Mouse (Mus musculus) cortical plate, adult 2 months (tissue): Measurements from ENCODE around the gene Stxbp4. TPM values are rescaled to one million over a fixed set of nuclear protein-coding genes. Genes with fewer than 3 reads are reported as not detected.

Source experiments
- H3K27ac ChIP-seq: fragments of 200-500 bp; 2 replicates; pipeline ENCODE4 v1.5.1; 2012; ENCODE audit warnings: low read length, control low read depth, inconsistent platforms; ENCODE audit not compliant: insufficient read depth
- H3K4me1 ChIP-seq: fragments of 200-500 bp; 2 replicates; pipeline ENCODE4 v1.6.1; 2011; ENCODE audit warnings: low read length; ENCODE audit not compliant: control insufficient read depth, insufficient read depth
- H3K4me3 ChIP-seq: fragments of 200-500 bp; 2 replicates; pipeline ENCODE4 v1.5.1; 2011; ENCODE audit warnings: mild to moderate bottlenecking, low read length, control low read depth; ENCODE audit not compliant: insufficient read depth
- CTCF ChIP-seq: fragments of 200-500 bp; IDR thresholded peaks from 2 replicates; pipeline ENCODE4 v1.5.1; 2011; ENCODE audit warnings: mild to moderate bottlenecking, control low read depth, low read length; ENCODE audit not compliant: insufficient read depth; ENCODE audit errors: extremely low read depth
- POLR2A ChIP-seq: fragments of 200-500 bp; IDR thresholded peaks from 2 replicates; pipeline ENCODE4 v1.6.1; 2011; ENCODE audit warnings: mild to moderate bottlenecking, low read length, control low read depth; ENCODE audit not compliant: insufficient read depth; ENCODE audit errors: extremely low read depth
- polyA plus RNA-seq: library from polyadenylated mRNA; depleted of rRNA; stranded (reverse); fragments of >200 nt; gene quantifications from 2 replicates; pipeline ENCODE4 v1.2.3, GENCODE M21; 2012; rRNA removed

Stxbp4 gene
- 8.8 and 9.1 TPM in 2 replicates for polyA plus RNA-seq

DNA sequence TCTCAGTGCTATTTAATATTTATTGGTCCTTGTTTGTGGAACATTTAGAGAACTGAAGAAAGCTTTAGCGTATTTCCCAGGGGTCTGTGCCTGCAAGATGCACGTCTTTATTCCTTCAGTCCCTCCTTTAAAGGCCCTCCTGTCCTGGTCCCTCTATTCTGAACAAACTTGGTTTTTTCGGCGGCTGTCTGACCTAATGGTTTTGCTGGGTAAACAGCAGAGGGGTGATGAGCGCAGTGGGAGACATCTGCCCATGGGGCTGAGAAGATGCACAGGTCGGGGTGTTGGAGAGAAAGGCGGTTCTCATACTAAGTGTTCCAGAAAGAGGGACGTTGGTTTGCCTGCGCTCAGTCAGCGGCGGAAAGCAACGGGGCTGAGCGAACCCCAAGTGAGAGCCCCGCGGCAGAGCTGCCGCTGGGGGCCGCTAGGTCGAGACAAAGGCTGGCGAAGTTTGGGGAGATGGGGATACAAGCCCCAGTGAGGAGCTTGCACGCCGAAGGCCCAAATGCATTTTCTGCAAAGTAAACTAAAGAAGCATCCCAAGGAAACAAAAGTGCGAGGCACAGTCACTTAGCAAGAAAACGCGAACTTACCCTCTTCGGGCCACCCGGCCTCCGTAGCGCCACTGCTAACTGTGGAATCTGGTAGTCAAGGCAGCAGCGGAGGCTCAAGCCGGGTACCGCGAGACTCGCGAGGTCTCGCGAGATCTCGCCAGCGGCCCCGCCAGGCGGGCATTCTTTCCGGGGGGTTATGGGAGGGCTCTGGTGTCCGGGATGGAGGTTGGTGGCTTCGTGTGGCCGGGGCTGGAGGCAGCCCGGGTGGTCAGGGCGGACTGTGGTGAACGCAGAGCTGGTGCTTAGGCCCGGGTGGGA lies at the start of gene Stxbp4, which contains the start of gene Cox11:
Gene Stxbp4, minus strand, starts transcription at position 645 of the 872 bp plus-strand sequence.
Gene Cox11, plus strand, starts transcription at position 734 of the 872 bp plus-strand sequence.
- H3K27ac ChIP-seq, result peak within 1 kb of the TSS; percentile 52
- TF ChIP-seq CTCF (peak; percentile 24; the same call in 1 of the 2 replicates), POLR2A (peak; percentile 73)

DNA sequence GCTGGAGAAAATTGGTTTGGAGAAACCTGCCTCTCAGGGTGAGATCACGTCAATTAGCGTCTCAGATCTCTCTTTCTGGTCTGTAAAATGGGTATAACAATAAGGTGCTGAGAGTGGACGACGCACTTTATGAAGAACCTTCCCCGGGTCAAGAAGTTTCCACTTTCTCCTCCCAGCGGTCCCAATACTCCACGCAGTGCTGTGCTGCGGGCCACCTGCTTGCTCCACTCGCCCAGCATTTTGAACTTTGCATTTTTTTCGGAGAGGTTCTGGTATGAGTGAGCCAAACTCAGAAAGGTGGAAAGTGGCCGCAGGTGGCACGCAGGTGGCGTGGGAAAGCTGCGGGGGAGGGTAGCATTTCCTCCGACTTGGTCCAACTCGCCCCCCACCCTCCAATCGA lies 49.2 kb upstream of the Stxbp4 start:
- Histone ChIP-seq H3K27ac (no peak overlapping the region), H3K4me3 (peak overlapping the region; percentile 88), H3K4me1 (peaks cover 3% of the 10 kb centered on the region)
- TF ChIP-seq POLR2A (no peak), CTCF (no peak)

More for the DNA sequence above, at the start of gene Stxbp4, which contains the start of gene Cox11:
- H3K4me1 ChIP-seq, result 0 out of 2 replicates have a peak, but pooled peaks cover 1% of the 10 kb centered on the region
- H3K4me3 ChIP-seq, result peak within 1 kb of the TSS; percentile 95

DNA sequence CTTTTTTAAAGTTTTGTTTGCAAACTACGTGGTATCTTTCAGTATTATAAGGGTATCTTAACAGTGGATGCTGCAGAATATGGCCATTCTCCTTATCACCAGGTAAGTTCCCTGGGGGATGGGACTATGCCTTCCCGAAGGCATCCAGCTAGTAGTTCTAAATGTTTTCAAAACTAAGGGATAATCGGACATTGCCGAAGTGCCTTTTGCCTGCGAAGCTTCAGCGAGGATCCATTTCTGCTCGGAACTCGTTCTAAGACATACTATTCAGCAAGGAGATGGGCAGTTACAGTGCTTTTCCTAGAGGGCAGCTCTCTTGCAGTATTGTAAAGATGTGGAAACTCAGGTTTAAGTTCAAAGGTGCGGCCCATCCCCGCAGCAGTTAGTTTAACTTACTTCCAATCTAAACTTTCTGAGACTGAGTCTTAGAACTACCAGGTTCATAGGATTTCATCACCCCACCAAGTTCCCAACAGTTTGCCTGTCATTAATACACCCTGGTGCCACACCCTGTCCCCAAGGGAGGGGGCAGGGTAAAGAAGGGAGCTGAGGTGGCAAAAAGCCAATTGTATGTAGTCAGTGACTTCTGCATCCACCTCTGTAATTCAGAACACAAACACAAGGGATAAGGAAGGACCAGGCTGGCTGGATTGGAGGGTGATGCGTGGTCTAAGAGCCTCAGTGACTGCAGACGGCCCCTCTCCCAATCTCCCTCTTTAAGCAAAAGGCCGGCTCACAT lies 48.6 kb upstream of the Stxbp4 start:
- Histone ChIP-seq H3K27ac (no peak overlapping the region), H3K4me1 (peaks cover 3% of the 10 kb centered on the region), H3K4me3 (peak overlapping the region; percentile 88)
- no peak for TF ChIP-seq CTCF
- no peak for TF ChIP-seq POLR2A

DNA sequence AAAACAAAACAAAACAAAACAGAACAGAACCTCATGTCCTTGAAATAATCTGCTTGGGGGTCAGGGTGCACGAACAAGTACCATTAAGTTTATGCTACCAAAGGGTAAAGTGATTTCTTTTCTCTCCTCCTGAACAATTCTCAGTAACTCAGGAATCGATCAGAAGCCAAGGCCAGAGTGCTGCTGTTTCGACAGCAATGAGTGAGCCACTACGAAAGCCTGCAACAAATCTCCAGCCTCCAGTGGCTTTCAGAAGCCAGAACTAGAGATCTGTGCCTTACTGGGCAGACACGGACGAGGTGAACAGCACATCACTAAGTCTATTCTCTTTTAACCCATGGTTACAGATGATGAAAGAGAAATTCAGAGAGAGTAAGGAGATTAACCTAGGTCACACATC lies 47.3 kb upstream of the Stxbp4 start:
- no peak overlapping the region for H3K27ac ChIP-seq
- H3K4me3 ChIP-seq, result no peak overlapping the region
- TF ChIP-seq POLR2A, result no peak
- H3K4me1 ChIP-seq, result peaks cover 3% of the 10 kb centered on the region

DNA sequence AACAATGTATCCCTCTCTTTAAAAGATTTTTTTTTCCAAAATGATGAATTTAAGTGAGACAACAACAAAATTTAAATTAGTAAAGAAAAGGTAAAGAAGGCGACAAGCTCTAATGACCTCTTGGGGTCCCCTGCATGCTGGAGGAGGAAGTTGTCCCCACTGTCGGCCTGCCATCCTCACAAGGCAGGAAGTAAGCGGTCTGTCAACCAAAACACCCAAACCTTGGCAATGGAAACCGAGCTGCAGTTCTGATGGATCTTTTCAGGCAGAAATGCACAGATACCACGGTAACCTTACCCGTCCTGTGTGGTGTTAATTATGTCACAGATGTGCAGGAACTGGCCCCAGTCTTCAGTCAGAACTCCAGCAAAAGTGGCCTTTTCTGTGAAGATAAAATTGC lies 46.9 kb upstream of the Stxbp4 start:
- Histone ChIP-seq H3K27ac (no peak overlapping the region), H3K4me1 (peaks cover 3% of the 10 kb centered on the region), H3K4me3 (no peak overlapping the region)
- TF ChIP-seq CTCF (no peak), POLR2A (no peak)

DNA sequence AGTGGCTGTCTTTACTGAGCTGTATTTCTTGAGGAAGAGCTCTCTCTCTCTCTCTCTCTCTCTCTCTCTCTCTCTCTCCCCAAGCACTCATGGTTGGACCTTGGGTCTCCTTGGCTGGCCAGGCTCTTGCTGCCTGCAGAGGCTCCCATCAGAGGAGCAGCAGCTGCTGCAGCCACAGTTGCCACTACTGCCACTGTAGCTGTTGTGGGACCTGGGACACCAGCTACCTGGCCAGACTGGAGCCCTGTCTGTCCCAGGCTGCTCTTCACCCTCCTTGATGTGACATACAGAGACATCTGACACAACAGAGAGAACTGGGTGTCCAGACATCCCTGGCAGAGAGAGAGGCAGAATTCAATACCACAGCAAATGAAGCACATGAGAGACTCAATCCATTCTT lies 43.3 kb upstream of the Stxbp4 start:
- no peak overlapping the region for H3K4me3 ChIP-seq
- TF ChIP-seq CTCF, result no peak
- peaks cover 4% of the 10 kb centered on the region for H3K4me1 ChIP-seq
- H3K27ac ChIP-seq, result no peak overlapping the region

DNA sequence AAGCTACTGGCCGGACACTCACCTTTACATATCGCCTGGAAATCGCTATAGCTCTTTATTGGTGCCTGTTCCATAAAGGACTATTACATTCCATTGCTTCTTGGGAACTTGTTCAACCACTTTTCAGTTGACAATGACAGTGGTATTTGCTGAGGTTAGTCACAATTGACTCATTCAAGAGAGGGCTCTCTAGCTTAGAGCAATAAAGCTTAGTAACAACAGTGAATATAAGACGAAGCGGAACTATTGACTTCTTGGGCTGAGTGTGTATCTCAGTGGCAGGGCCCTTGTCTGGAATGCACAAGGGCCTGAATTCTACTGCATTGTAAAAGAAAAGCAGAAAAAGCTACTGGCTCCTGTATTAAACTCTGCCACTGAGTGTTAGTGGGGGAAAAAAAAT lies 40.7 kb upstream of the Stxbp4 start:
- H3K4me3 ChIP-seq, result no peak overlapping the region

DNA sequence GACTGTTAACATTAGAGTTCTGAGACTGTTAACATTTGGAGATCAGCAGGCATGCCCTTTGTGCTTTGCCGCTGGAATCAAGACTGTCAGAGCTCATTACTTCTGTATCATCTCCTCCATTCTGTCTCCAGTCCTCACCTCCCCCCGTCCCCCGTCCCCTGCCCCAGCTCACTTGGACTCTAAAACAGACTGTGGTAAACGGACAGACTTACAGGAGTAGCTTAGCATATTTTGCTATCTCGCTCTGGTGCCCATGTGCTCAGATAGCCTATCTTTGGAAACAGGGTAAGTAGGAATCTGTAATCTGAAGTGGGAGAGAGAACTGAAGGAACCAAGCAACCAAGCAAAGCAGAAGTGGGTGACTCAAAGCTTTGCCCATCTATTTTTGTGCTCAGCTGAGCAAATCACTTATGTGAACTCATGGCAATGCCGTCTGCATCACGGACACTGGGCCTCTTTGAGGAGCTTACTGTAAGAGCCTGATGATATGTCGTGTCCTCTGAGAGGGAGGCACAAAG lies 39.9 kb upstream of the Stxbp4 start:
- Histone ChIP-seq H3K4me3 (no peak overlapping the region), H3K27ac (peak overlapping the region; percentile 55), H3K4me1 (peaks cover 4% of the 10 kb centered on the region)
- no peak for TF ChIP-seq POLR2A
- no peak for TF ChIP-seq CTCF

More for the DNA sequence above, 40.7 kb upstream of the Stxbp4 start:
- Histone ChIP-seq H3K27ac (peak overlapping the region; percentile 55), H3K4me1 (peaks cover 4% of the 10 kb centered on the region)
- TF ChIP-seq POLR2A (no peak), CTCF (no peak)

DNA sequence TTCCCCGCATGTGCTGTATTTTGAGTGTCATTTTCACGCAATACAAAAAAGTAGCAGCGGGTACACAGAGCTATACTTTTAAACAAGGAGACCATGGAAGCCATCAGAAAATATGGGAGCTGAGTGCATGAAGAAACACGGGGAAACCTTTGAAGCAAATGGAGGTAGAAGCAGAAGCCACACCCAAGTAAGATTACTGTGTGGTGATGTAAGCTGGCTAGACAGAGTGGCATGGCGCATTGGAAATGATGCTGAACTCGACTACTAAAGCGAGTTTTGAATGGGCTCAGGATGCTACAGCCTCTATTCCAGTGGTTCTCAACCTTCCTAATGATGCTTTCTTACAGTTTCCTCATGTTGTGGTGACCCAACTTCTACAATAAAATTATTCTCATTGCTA lies 39.1 kb upstream of the Stxbp4 start:
- Histone ChIP-seq H3K27ac (no peak overlapping the region), H3K4me3 (no peak overlapping the region), H3K4me1 (peaks cover 4% of the 10 kb centered on the region)
- TF ChIP-seq CTCF, result no peak
- TF ChIP-seq POLR2A, result no peak
